Mouse (Mus musculus): Measurements from ENCODE around the gene Nabp2.

- no peak for TF ChIP-seq CTCF (IDR thresholded peaks at IDR 0.05; ENCODE audit: control insufficient read depth, insufficient read depth, insufficient read length)
- TF ChIP-seq MYOG (IDR thresholded peaks at IDR 0.05; ENCODE audit: control insufficient read depth, extremely low read depth, insufficient read length), result no peak
- TF ChIP-seq USF1 (IDR thresholded peaks at IDR 0.05; ENCODE audit: low read depth), result no peak
- TF ChIP-seq FOSL1 (IDR thresholded peaks at IDR 0.05; ENCODE audit: insufficient read depth, low read length, poor library complexity, severe bottlenecking), result no peak
- no peak for TF ChIP-seq CEBPB (IDR thresholded peaks at IDR 0.05; ENCODE audit: low read depth)
- no peak for TF ChIP-seq MAX (IDR thresholded peaks at IDR 0.05)
These were observed 28.8 kb downstream of the Nabp2 start for GRCm38 (mm10) chr10:128382482-128382881.
